Mouse (Mus musculus) limb, embryonic 10.5 days (tissue): ENCODE measurements at regions not wholly inside any gene's neighbourhood (a gene's known extent, or its start where the extent isn't known, plus 50 kb on each side); places are given as distances from the start of the nearest gene placed in this dataset.

Experiments
- DNase-seq: peaks from one replicate; pipeline ENCODE4 v3.0.0-alpha.2; 2017; ENCODE audit warnings: low spot score
- H3K27ac ChIP-seq: fragments of 300-500 bp; sonication (generic); 2 replicates; pipeline ENCODE4 v1.5.1; 2016; ENCODE audit warnings: mild to moderate bottlenecking
- H3K27me3 ChIP-seq: fragments of 300-500 bp; sonication (generic); 2 replicates; pipeline ENCODE4 v1.6.1; 2016; ENCODE audit warnings: low read depth, mild to moderate bottlenecking; ENCODE audit not compliant: poor library complexity, severe bottlenecking
- H3K36me3 ChIP-seq: fragments of 300-500 bp; sonication (generic); 2 replicates; pipeline ENCODE4 v1.6.1; 2016; ENCODE audit warnings: mild to moderate bottlenecking, moderate library complexity
- H3K4me1 ChIP-seq: fragments of 300-500 bp; sonication (generic); 2 replicates; pipeline ENCODE4 v1.6.1; 2016
- H3K4me3 ChIP-seq: fragments of 300-500 bp; sonication (generic); 2 replicates; pipeline ENCODE4 v1.5.1; 2016; ENCODE audit warnings: mild to moderate bottlenecking, moderate library complexity
- H3K9me3 ChIP-seq: fragments of 300-500 bp; sonication (generic); replicated peaks from 2 replicates; pipeline ENCODE4 v1.6.1; 2016; ENCODE audit warnings: mild to moderate bottlenecking
- WGBS: fragments of 180-500 bp; shearing (Covaris S2); methylation state at CpG from one replicate; pipeline ENCODE4 v1.1.7; 2016; 5-methylcytosine and 5-hydroxymethylcytosine counted together

GRCm38 (mm10) chr2:74959936-74960335 is 134.3 kb downstream of the Mtx2 start:
- peak; percentile 36 for DNase-seq
- H3K27ac ChIP-seq, result no peak overlapping the region
- no peak overlapping the region for H3K4me3 ChIP-seq
- 40% methylated on average over 5 of the region's 5 CpGs for WGBS
- H3K36me3 ChIP-seq, result no peaks in the 10 kb centered on the region
- H3K4me1 ChIP-seq, result peaks cover 27% of the 10 kb centered on the region
- H3K27me3 ChIP-seq, result peaks cover 20% of the 10 kb centered on the region
- no peaks in the 10 kb centered on the region for H3K9me3 ChIP-seq

- peaks cover 37% of the 10 kb centered on the region for H3K27me3 ChIP-seq
- no peak for DNase-seq
- no peaks in the 10 kb centered on the region for H3K9me3 ChIP-seq
- no peak overlapping the region for H3K27ac ChIP-seq
- peaks cover 39% of the 10 kb centered on the region for H3K4me1 ChIP-seq
- WGBS, result 94% methylated on average over 6 of the region's 6 CpGs
- H3K4me3 ChIP-seq, result no peak overlapping the region
- no peaks in the 10 kb centered on the region for H3K36me3 ChIP-seq
Observed at GRCm38 (mm10) chr2:74962416-74962815, 136.8 kb downstream of the Mtx2 start.

GRCm38 (mm10) chr2:74964360-74964759 is 138.8 kb downstream of the Mtx2 start:
- Histone ChIP-seq H3K4me3 (no peak overlapping the region), H3K27me3 (peaks cover 48% of the 10 kb centered on the region), H3K9me3 (no peaks in the 10 kb centered on the region), H3K36me3 (no peaks in the 10 kb centered on the region), H3K4me1 (peaks cover 29% of the 10 kb centered on the region), H3K27ac (no peak overlapping the region)
- WGBS, result under 1% methylated on average over 6 of the region's 6 CpGs
- peak; percentile 93 for DNase-seq

- WGBS, result 46% methylated on average over 3 of the region's 3 CpGs
- H3K9me3 ChIP-seq, result no peaks in the 10 kb centered on the region
- H3K27me3 ChIP-seq, result peaks cover 50% of the 10 kb centered on the region
- no peak overlapping the region for H3K4me3 ChIP-seq
- peaks cover 25% of the 10 kb centered on the region for H3K4me1 ChIP-seq
- no peaks in the 10 kb centered on the region for H3K36me3 ChIP-seq
- no peak overlapping the region for H3K27ac ChIP-seq
- no peak for DNase-seq
Observed at GRCm38 (mm10) chr2:74964980-74965379, 139.4 kb downstream of the Mtx2 start.

GRCm38 (mm10) chr2:74965384-74966060 is 139.9 kb downstream of the Mtx2 start:
- no peak overlapping the region for H3K4me3 ChIP-seq
- H3K36me3 ChIP-seq, result no peaks in the 10 kb centered on the region
- H3K27ac ChIP-seq, result peak overlapping the region; percentile 1; the same call in 1 of the 2 replicates
- H3K27me3 ChIP-seq, result peaks cover 50% of the 10 kb centered on the region
- H3K9me3 ChIP-seq, result no peaks in the 10 kb centered on the region
- 29% methylated on average over 18 of the region's 18 CpGs for WGBS
- peak; percentile 64 for DNase-seq
- peaks cover 29% of the 10 kb centered on the region for H3K4me1 ChIP-seq

- peaks cover 38% of the 10 kb centered on the region for H3K4me1 ChIP-seq
- H3K27me3 ChIP-seq, result peaks cover 45% of the 10 kb centered on the region; the same call in 1 of the 2 replicates
- 0 out of 2 replicates have a peak overlapping the region, but pooled peaks have one; percentile 1 for H3K4me3 ChIP-seq
- no peak for DNase-seq
- H3K9me3 ChIP-seq, result no peaks in the 10 kb centered on the region
- H3K27ac ChIP-seq, result peak overlapping the region; percentile 37; the same call in 1 of the 2 replicates
- H3K36me3 ChIP-seq, result no peaks in the 10 kb centered on the region
- WGBS, result 31% methylated on average over 14 of the region's 14 CpGs
Observed at GRCm38 (mm10) chr2:74970611-74971265, 145.1 kb downstream of the Mtx2 start.

- H3K27me3 ChIP-seq, result peaks cover 23% of the 10 kb centered on the region; the same call in 1 of the 2 replicates
- H3K9me3 ChIP-seq, result no peaks in the 10 kb centered on the region
- no peaks in the 10 kb centered on the region for H3K36me3 ChIP-seq
- no peak overlapping the region for H3K4me3 ChIP-seq
- no peak overlapping the region for H3K27ac ChIP-seq
- 87% methylated on average over 6 of the region's 6 CpGs for WGBS
- DNase-seq, result no peak
- H3K4me1 ChIP-seq, result peaks cover 35% of the 10 kb centered on the region
Observed at GRCm38 (mm10) chr2:74973386-74973785, 147.8 kb downstream of the Mtx2 start.

GRCm38 (mm10) chr2:74974595-74975325 is 149.2 kb downstream of the Mtx2 start:
- Histone ChIP-seq H3K4me3 (peak overlapping the region; percentile 31), H3K36me3 (no peaks in the 10 kb centered on the region), H3K27ac (no peak overlapping the region), H3K27me3 (peaks cover 15% of the 10 kb centered on the region; the same call in 1 of the 2 replicates), H3K4me1 (peaks cover 34% of the 10 kb centered on the region), H3K9me3 (no peaks in the 10 kb centered on the region)
- 66% methylated on average over 16 of the region's 16 CpGs for WGBS
- peak; percentile 41 for DNase-seq

- Histone ChIP-seq H3K4me1 (peaks cover 9% of the 10 kb centered on the region), H3K36me3 (no peaks in the 10 kb centered on the region), H3K27me3 (peaks cover 9% of the 10 kb centered on the region; the same call in 1 of the 2 replicates), H3K4me3 (no peak overlapping the region), H3K27ac (no peak overlapping the region), H3K9me3 (no peaks in the 10 kb centered on the region)
- no peak for DNase-seq
- 97% methylated on average over 3 of the region's 3 CpGs for WGBS
Observed at GRCm38 (mm10) chr2:74977348-74977747, 151.7 kb downstream of the Mtx2 start.

- Histone ChIP-seq H3K27me3 (0 out of 2 replicates have a peak, but pooled peaks cover 7% of the 10 kb centered on the region), H3K36me3 (no peaks in the 10 kb centered on the region), H3K9me3 (no peaks in the 10 kb centered on the region), H3K4me1 (peaks cover 9% of the 10 kb centered on the region), H3K4me3 (no peak overlapping the region), H3K27ac (no peak overlapping the region)
- no peak for DNase-seq
- WGBS, result 85% methylated on average over 1 of the region's 1 CpGs
Observed at GRCm38 (mm10) chr2:74977828-74978227, 152.2 kb downstream of the Mtx2 start.

- Histone ChIP-seq H3K4me1 (no peaks in the 10 kb centered on the region), H3K27ac (no peak overlapping the region), H3K36me3 (no peaks in the 10 kb centered on the region), H3K27me3 (no peaks in the 10 kb centered on the region), H3K4me3 (no peak overlapping the region), H3K9me3 (no peaks in the 10 kb centered on the region)
- WGBS, result 90% methylated on average over 3 of the region's 3 CpGs
- no peak for DNase-seq
Observed at GRCm38 (mm10) chr2:74981856-74982255, 156.3 kb downstream of the Mtx2 start.

GRCm38 (mm10) chr2:74993802-74994201 is 168.2 kb downstream of the Mtx2 start:
- 83% methylated on average over 3 of the region's 3 CpGs for WGBS
- no peak for DNase-seq

GRCm38 (mm10) chr2:74994998-74995397 is 169.4 kb downstream of the Mtx2 start:
- Histone ChIP-seq H3K27me3 (peaks cover 23% of the 10 kb centered on the region; the same call in 1 of the 2 replicates), H3K36me3 (no peaks in the 10 kb centered on the region), H3K9me3 (no peaks in the 10 kb centered on the region), H3K27ac (no peak overlapping the region), H3K4me3 (no peak overlapping the region), H3K4me1 (peaks cover 60% of the 10 kb centered on the region)
- WGBS, result 37% methylated on average over 2 of the region's 2 CpGs
- no peak for DNase-seq

More at GRCm38 (mm10) chr2:74993802-74994201, 168.2 kb downstream of the Mtx2 start:
- Histone ChIP-seq H3K4me1 (peaks cover 48% of the 10 kb centered on the region), H3K27me3 (peaks cover 17% of the 10 kb centered on the region; the same call in 1 of the 2 replicates), H3K27ac (peak overlapping the region; percentile 58; the same call in 1 of the 2 replicates), H3K36me3 (no peaks in the 10 kb centered on the region), H3K4me3 (no peak overlapping the region), H3K9me3 (no peaks in the 10 kb centered on the region)
